Mouse (Mus musculus) large intestine, adult 2 months (tissue): ENCODE data around the gene Phf5a. TPM values are rescaled to one million over a fixed set of nuclear protein-coding genes. Genes with fewer than 3 reads are reported as not detected.

Experiments
- DNase-seq: peaks from one replicate; pipeline ENCODE4 v3.0.0-alpha.2; 2012; ENCODE audit warnings: low read depth, low spot score
- WGBS: fragments of 180-500 bp; shearing (Covaris S2); methylation state at CpG from one replicate; pipeline ENCODE4 v1.1.7; 2018; 5-methylcytosine and 5-hydroxymethylcytosine counted together
- polyA plus RNA-seq: library from polyadenylated mRNA; depleted of rRNA; stranded (reverse); fragments of >200 nt; gene quantifications from 2 replicates; pipeline ENCODE4 v1.2.3, GENCODE M21; 2012

Gene Phf5a
- polyA plus RNA-seq, 1 experiment, result 87.1 TPM

DNA sequence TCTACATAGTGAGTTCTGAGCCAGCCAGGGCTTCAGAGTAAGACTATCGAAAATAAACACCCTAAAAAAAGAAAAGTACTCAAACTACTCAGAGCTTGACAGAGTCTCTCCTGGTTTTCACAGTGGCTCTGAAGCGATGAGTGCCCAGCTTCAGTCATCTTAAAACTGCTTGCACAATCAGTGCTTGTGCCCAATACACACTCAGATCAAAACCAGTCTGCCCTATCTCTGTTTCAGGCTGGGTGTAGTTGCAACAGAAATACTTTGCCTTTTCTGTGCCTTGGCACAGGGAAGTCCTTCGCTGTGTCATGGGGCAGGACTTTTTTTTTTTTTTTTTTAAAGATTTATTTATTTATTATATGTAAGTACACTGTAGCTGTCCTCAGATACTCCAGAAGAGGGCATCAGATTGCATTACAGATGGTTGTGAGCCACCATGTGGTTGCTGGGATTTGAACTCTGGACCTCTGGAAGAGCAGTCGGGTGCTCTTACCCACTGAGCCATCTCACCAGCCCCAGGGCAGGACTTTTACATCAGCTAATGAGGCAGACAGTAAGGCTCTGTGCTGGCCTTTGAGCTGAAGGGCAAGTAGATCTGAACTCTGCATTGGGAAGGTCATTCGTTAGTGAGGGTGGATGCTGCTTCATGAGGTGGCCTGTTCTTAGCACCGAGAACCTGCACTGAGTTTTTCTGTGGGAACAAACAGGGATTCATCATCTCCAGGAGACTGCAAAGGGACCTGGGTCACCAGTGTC is 15.3 kb upstream of the Phf5a start:
- WGBS, result 83% methylated on average over 6 of the region's 6 CpGs

DNA sequence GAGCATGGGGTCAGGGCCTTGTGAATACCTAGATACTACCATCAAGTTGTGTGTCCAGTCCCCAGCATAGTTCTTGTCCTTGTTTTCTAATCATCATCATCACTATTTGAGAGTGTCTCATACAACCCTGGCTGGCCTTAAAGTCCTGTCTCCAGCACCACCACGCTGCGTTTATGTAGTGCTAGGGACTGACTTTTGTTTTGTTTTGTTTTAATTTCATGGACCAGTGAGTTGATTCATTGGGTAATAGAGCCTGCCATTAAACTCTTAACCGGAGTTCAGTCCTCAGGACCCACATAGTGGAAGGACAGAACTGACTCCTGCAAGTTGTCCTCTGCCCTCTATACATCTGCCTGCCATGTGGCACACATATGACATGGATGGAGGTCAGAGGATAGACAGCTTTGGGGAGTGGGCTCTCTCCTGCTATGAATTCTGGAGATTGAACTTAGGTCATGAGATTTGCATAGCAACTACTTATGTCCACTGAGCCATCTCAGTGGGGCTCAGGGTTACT is 13.8 kb upstream of the Phf5a start:
- WGBS, result 78% methylated on average over 3 of the region's 3 CpGs
- no peak for DNase-seq

More for the DNA sequence above, 15.3 kb upstream of the Phf5a start:
- DNase-seq, result no peak

DNA sequence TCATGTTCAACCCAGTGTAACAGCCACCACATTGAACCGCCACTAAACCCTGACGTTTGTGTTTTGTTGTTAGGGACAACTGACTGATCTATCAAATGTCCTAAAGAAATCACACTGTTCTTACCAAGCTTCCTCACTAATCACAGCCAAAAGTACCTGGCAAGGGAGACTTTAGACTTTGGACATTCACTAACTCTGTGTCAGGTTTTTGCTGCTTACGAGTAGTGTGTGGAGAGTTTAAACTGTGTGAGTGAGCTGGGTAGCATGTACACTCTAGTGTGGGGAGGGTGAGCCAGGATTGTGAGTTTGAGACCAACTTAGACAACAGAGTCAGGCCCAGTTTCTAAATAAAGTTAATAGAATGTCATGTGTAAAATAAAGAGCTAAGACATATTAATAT is 10.6 kb upstream of the Phf5a start:
- no peak for DNase-seq
- 34% methylated on average over 3 of the region's 3 CpGs for WGBS

GRCm38 (mm10) chr15:81879531-81880401 is 8.1 kb upstream of the Phf5a start:
- DNase-seq, result no peak
- 63% methylated on average over 5 of the region's 5 CpGs for WGBS

GRCm38 (mm10) chr15:81872262-81873136 is 788 bp upstream of the Phf5a start, which contains the start of gene Aco2:
Gene Aco2, plus strand, starts transcription at chr15:81872309.
- under 1% methylated on average over 53 of the region's 53 CpGs for WGBS
- peak; percentile 99 for DNase-seq

DNA sequence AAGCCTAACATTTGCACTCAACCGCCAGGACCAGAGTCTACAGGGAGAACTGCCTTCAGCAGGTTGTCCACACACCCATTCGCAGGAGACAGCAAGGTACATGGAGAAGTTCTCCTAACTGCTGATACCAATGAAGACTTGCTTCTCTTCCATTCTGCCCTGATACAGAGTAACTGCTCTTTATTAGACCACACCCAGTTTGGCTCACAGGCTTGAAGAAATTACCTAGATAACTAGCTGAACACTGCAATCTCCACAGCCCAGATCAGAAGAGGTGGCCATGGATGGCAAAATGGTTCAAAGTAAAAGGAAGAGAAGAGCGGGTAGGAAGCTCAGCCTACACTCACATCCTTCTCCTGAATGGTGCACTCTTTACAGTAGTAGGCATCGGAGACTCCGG is 1.7 kb downstream of the Phf5a start:
- no peak for DNase-seq
- 93% methylated on average over 5 of the region's 5 CpGs for WGBS

- WGBS, result 60% methylated on average over 7 of the region's 7 CpGs
- no peak for DNase-seq
Measured at GRCm38 (mm10) chr15:81864238-81864637, 7.5 kb downstream of the Phf5a start.

DNA sequence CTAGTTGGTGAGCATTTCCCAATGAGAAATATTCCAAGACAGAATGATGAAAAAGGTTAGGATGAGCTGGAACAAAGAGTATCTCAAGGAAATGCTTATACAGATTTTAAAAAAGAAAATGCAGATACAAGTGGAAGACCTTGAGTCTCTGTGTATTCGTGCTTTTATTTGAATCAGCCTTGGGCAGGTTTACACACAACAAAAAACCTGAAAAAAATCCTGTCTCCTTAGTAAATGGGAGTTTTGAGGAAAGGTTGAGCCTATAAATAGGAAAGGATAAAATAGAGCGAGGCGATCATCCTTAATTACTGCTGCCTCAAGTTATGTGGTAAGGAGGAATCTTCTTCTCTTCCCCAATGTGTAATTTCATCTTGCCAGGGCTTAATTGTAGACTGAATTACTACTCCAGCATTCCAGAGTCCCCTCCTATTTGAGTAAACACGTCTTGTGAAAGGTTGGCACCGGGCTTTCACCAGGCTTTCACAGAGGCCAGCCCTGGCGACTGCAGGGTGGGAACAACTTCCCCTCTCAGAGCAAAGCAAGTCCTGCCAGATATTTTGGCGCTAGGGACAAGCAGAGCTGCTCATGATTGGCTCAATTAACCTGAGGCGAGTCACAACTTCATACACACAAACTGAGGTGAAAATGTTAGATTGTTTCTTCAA is 11.1 kb downstream of the Phf5a start:
- 13% methylated on average over 8 of the region's 8 CpGs for WGBS
- DNase-seq, result no peak

DNA sequence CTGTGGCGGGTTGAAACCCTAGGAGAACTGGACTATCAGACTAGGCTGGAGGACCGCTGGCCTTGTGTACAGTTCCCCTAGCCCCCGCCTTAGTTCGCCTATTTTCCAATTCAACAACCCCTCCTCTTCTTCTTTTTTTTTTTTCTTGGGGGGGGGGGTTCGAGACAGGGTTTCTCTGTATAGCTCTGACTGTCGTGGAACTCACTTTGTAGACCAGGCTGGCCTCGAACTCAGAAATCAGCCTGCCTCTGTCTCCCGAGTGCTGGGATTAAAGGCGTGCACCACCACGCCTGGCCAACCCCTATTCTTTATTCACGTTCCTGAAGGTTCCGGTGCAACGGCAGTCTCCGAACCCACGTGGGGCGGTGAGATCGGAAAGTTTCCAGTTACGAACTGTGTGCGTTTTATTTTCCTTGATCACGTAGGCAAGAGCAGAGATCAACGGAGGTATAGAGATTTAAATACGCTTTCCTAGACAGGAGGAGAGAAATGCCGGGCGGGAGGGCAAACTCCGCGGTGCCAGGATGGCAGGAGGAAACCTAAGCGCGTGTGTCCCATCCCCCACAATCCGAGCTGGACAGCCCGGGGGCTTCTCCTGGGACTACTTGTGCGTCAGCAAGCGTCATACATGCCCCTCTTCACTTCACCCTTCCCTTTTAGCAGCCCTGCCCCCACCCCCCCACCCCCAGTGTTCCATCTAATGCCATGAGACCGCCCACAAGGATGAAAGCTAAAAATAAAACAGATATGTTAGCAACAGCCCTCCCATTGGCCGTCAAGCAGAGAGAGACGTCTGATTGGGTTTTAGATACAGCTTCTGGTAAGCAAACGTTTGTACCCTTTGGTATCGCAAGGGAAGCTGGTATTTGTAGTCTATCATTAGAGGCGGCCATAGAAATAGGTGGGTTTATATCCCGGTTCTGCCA is 12.1 kb downstream of the Phf5a start:
- DNase-seq, result peak; percentile 92
- WGBS, result under 1% methylated on average over 39 of the region's 39 CpGs

GRCm38 (mm10) chr15:81858517-81859329 is 13.0 kb downstream of the Phf5a start, which contains the start of gene Tob2:
Gene Tob2, minus strand, starts transcription at chr15:81858796.
- WGBS, result 1% methylated on average over 44 of the region's 44 CpGs
- no peak for DNase-seq

DNA sequence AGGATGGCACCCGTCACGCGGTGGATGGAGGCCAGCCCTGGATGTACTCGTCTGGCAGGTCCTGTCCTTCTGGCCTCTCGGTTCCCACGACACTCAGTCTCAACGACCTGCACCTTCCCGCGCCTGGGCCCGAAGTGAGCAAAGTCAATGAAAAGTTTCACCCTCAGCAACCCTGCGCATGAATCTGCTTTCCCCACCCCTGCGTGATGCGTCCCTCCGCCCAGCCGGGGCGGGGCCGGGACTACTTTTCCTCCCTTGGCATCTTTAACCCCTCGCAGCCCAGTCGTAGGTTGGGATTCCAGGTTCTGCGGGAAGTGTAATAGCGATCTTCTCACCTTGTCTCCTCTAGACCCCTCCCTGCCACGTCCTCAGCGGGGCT is 13.6 kb downstream of the Phf5a start:
- 1% methylated on average over 23 of the region's 23 CpGs for WGBS

GRCm38 (mm10) chr15:81857724-81858116 is 14.0 kb downstream of the Phf5a start:
- DNase-seq, result no peak
- WGBS, result under 1% methylated on average over 33 of the region's 33 CpGs

More for the DNA sequence above, 13.6 kb downstream of the Phf5a start:
- peak; percentile 85 for DNase-seq

GRCm38 (mm10) chr15:81856938-81857723 is 14.6 kb downstream of the Phf5a start:
- DNase-seq, result no peak
- 2% methylated on average over 14 of the region's 14 CpGs for WGBS

DNA sequence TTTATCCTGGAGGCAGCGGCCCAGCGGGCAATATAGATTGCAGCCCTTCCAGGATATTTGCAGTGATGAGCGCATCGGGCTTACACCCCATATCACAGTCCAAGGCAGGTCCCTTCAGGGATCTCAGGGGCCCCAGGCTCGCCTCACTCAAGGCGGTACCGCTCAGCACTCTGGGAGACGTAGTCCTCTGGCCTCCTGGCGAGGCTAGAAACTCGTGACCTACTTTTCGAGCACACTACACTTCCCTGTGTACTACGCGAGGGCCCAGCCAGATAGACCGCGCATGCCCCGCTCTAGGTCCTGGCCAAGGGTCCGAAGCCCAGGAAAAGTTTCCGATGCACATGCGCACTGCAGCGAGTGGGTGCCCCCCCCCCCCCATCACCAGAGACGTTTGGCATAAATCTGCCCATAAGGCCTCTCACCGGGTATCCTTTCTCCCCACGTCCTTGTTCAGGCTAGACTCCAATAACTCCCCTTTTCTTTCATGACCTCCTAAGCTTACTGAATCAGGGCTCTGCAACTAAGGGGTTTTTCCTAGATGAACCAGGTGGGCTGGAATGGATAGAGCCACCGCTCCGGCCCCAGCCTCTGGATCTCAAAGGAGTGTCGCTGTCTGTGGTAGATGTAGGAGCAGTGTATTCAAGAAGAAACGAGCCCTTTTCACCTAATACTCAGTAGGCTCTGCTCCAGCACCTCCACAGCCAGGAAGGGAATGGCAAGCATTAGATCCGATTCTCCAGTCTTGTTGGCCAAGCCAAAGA is 15.5 kb downstream of the Phf5a start:
- under 1% methylated on average over 28 of the region's 28 CpGs for WGBS

DNA sequence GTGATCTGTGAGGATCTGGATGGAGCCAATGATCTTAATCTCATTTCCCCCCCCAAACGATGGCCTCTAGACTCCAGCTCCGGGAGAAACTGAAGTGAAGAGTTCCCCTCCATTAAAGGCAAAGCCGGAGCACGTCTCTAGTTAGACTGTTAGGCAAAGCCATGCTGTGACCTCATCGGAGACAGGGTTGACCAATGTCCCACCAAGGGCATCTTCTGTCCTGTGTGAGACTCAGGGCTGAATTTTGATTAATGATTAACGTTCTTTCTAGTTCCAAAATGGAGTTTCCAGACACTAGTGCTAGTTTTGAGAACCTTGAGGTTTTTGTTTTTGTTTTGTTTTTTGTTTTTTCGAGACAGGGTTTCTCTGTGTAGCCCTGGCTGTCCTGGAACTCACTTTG is 18.6 kb downstream of the Phf5a start:
- no peak for DNase-seq
- WGBS, result 69% methylated on average over 7 of the region's 7 CpGs

More for the DNA sequence above, 15.5 kb downstream of the Phf5a start:
- no peak for DNase-seq
